Mouse (Mus musculus): ENCODE data around the gene Tagap1. TPM values are rescaled to one million over a fixed set of nuclear protein-coding genes. Genes with fewer than 3 reads are reported as not detected.
"Not testable (repeated sequence)": the region's sequence is repeated elsewhere in the genome, so short reads cannot be mapped to it uniquely, and the experiment has no call there.

Gene Tagap1
- polyA plus RNA-seq (2015; fragmentation: Nextera tagmentation; extraction: Ambion mirVana): 76.6 and 80.4 TPM in 2 replicates

DNA sequence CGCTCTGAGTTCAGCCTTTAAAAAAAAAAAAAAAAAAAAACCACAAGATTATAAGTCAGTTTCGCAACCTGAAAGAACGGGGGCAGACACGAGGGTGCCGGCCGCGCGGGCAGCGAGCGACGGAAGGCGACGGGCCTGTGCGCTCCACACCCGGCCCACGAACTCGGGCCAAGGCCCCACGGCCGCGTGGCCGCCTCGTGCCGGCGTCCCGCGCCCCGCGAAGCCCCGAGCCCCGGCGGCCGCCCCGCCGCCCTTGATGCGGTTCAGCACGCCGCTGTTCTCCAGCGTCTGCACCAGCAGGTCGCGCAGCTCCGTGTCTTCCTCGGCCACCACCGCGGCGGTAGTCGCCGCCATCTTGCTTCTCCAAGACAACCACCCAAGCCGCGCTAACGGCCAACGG lies at the start of gene Tagap1:
Gene Tagap1 (minus strand): TSS at position 381 of the 400 bp plus-strand sequence.
- DNase-seq (ENCODE audit: low spot score): peak; percentile 39

- DNase-seq (ENCODE audit: low spot score): not testable (repeated sequence)
Observed at GRCm38 (mm10) chr17:7009901-7010300, 48.9 kb upstream of the Tagap1 start.

- DNase-seq (ENCODE audit: low spot score): not testable (repeated sequence)
Observed at GRCm38 (mm10) chr17:7009440-7009839, 48.5 kb upstream of the Tagap1 start.

DNA sequence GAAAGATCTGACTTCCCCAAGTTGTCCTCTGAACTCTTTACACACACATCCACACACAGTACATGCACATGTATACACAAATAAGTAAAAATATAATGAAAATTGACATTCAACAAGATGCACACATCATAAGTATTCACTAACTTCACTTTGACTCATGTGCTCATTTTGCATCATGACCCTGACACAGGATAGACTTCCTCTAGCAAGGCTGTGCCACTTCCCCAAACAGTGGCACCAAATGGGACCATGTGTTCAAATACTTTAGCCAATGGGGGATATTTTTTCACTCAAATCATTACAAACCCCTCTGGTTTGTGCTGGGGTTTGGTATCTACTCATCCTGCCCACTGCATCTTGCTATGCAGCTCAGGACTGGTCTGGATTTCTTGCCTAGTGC lies 47.9 kb upstream of the Tagap1 start:
- DNase-seq (ENCODE audit: low spot score): not testable (repeated sequence)

- DNase-seq (ENCODE audit: low spot score): not testable (repeated sequence)
Observed at GRCm38 (mm10) chr17:7005646-7006045, 44.7 kb upstream of the Tagap1 start.

DNA sequence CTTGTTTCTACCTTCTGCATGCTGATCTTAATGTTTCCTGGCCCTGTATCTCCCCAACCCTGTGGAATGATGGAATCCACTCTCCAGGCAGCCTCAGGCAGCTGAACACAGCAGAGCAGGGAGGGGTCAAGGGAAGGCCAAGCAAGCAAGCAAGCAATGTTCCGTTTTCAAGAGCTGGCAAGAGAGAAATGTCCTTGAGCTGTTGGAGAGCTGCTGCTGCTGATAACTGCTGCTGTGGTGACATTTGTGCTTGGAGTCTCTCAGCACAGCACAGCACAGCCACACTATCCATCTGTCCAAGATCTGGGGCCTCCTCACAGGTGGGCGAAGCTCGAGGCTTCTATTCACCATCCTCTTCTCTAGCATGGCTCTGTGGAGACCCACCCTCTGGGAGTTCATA lies 42.4 kb upstream of the Tagap1 start:
- not testable (repeated sequence) for DNase-seq (ENCODE audit: low spot score)

GRCm38 (mm10) chr17:7001790-7002585 lies 41.0 kb upstream of the Tagap1 start:
- not testable (repeated sequence) for DNase-seq (ENCODE audit: low spot score)

DNA sequence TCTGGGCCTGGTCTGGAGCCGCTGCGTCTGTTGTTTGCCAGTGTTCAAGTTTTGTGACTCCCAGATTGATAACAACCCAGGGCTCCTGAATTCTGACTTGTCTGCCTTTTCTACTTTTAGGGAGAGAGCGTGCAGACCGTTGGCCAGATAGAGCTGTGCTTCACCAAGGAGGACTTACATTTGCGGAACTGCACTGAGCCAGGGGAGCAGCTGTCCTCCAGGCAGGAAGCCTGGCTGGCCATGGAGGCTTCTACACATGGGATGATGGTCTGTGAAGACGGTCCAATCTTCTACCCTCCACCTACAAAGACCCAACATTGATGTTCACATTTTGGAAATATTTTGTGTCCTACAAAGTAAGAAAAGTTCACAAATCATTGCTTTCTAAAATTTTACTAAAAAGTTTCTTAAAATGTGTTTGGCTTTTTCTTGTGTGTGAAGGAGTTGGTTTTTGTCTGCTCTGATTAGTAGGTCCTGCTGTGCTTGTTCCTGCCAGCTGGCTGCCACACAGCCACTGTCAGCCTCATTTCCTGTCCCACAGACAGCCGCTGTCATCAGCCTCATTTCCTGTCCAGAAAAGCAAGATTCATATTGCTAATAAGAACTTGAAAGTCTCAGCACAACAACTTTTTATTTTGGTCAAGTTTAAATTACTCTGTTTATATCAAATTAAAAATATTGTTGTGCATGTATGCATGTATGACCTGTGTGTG lies 37.0 kb upstream of the Tagap1 start:
- not testable (repeated sequence) for DNase-seq (ENCODE audit: low spot score)

GRCm38 (mm10) chr17:6996826-6997225 lies 35.9 kb upstream of the Tagap1 start:
- DNase-seq (ENCODE audit: low spot score): not testable (repeated sequence)

DNA sequence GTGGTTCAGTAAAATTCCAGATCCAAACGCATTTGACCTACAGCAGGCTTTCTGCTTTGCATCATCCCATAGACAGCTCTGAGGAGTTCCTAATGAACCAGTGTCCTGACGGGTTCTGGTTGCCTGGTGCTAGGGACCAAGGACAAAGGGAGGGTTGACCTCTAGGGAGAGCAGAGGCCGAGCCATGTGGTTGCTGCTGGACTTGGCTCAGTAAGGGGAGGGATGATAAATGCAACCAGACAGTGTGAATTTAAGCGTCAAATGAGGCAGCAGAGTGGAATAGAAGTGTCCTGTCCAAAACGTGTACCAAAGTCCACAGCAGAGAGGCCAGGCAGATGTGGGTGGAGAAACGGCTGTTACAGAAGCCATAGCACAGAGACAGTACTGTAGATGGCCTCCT lies 34.5 kb upstream of the Tagap1 start:
- not testable (repeated sequence) for DNase-seq (ENCODE audit: low spot score)

- DNase-seq (ENCODE audit: low spot score): not testable (repeated sequence)
Observed at GRCm38 (mm10) chr17:6986118-6986517, 25.2 kb upstream of the Tagap1 start.

- DNase-seq (ENCODE audit: low spot score): not testable (repeated sequence)
Observed at GRCm38 (mm10) chr17:6980144-6980543, 19.2 kb upstream of the Tagap1 start.

DNA sequence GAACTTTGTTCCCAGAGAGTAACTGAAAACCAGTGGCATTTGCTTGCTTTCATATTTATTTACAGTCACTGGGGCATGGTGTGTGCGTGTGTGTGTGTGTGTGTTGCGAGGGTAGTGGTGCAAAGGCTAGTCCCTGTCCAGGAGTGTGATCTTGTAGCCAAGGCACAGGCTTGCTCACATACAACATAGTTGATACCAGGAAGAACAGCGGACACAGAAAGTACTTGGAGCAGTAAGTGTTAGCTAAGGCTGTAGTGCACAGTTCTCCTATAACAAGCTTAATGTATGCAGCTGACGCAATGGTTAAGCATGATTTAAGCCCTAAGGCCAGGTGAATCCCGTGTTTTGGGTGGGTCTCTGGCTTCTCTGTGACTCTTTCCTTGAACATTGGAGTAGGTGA lies 18.4 kb upstream of the Tagap1 start:
- DNase-seq (ENCODE audit: low spot score): peak; percentile 3

DNA sequence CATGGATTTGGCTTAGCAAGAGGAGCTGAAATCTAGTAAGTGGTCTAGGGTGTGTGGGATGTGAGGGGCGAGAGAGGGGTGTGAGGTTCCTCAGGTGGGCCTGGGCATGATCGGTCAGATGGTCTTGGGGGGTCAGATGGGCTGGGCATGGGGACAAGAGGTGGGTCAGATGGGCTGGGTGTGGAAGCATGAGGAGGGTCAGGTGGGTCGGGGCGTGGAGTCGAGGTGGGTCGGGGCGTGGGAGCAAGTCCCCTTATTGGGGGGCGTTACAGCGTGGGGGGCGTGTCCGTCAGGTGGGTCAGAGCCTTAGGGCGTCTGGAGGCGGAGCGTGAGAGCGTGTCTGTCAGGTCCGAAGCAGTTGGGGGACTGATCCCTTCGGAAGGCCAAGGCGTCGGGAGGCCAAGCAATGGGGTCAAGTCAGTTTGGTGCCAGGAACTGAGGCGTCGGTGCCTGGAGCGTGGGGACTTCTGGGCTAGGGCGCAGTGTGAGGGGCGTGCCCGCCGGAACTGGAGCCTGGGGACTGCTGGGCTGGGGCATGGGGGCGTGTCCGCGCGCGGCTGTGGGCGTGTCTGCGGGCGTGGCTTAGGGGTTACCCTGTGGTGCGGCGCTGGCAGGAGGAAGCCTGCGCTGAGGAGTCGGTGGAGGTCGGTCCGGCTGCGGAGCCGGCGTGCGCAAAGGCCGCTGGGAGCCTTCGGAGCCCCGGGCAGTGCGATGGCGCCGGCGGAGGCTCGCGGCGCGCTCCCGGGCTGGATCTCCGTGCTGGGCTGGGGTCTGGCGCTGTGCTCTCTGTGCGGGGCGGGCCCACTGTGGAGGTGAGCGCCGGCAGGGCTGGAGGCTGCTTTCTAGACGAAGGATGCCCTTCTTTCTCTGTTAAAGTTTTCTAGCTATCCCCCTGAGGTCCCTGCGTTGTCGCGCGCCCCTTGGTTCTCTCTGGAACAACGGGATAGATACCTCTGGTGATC lies 17.6 kb upstream of the Tagap1 start, which contains the start of gene Gm49721:
Gene Gm49721 (plus strand): TSS at position 618 of the 962 bp plus-strand sequence.
- peak; percentile 34 for DNase-seq (ENCODE audit: low spot score)

DNA sequence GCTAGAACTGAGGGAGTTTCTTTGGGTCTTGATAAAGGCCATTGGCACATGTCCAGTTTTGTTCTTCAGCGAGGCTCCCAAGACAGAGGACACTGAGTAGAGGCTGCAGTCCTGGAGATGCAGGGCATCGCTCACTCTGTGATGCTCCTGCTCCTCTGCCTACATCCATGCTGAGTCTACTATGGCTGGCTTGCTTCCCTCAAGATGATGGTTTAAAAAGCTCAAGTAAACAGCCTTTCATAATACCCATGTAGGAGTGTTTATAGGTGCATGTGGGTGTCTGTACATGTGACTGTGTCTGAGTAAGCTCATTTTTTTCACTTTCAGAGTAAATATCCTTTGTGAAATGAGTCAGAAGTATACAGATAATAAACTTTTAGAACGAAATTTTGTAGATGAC lies 14.0 kb upstream of the Tagap1 start:
- DNase-seq (ENCODE audit: low spot score): not testable (repeated sequence)

- DNase-seq (ENCODE audit: low spot score): not testable (repeated sequence)
Observed at GRCm38 (mm10) chr17:6972836-6973396, 12.0 kb upstream of the Tagap1 start.

DNA sequence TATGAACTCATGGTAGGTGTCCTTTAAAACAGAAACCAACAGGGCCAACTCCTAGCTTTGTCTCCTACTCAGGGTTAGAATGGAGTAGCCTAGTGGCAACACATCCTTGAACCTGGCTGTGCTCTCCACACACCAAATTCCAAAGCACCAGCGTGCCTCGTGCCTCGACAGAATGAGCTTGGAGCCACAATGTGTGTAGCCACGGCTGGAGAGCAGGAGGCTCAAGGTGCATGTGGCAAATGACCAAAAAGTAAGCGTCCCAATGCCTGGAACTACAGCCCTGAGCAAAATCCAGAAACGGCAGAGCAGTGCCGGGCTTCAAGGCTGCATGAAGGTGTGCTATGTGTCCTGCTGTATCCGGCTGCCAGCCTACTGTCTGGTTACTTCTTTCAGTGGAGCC lies 10.3 kb upstream of the Tagap1 start:
- DNase-seq (ENCODE audit: low spot score): not testable (repeated sequence)

DNA sequence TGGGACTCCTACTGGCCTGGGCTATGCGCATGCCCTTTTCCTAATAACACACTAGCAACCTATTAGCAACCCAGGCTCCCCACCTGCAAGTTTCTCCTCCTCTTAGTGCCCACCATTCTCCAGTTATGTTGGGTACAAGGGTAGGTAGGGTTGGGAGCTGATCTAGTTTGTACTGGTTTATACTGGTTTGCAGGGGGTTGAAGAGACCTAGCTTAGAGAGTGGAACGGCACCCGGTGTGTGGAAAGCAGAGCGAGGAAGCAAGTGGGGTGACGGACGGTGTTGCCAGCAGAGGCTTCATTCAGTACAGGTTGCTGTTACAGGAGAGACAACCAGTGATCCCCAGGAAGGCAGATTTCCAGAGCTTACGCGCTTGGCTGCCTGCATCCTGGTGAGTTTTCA lies 9.4 kb upstream of the Tagap1 start, which contains the start of gene Rnaset2b:
Gene Rnaset2b (plus strand): TSS at position 301 of the 400 bp plus-strand sequence.
- DNase-seq (ENCODE audit: low spot score): not testable (repeated sequence)

- DNase-seq (ENCODE audit: low spot score): not testable (repeated sequence)
Observed at GRCm38 (mm10) chr17:6967673-6968072, 6.7 kb upstream of the Tagap1 start.

GRCm38 (mm10) chr17:6965364-6965763 lies 4.4 kb upstream of the Tagap1 start:
- DNase-seq (ENCODE audit: low spot score): peak; percentile 56

- DNase-seq (ENCODE audit: low spot score): not testable (repeated sequence)
Observed at GRCm38 (mm10) chr17:6962936-6963335, 2.0 kb upstream of the Tagap1 start.

Data from thymus, postnatal 0 days (tissue).